Mouse (Mus musculus): ENCODE results near the gene Lmnb2. TPM values are rescaled to one million over a fixed set of nuclear protein-coding genes. Genes with fewer than 3 reads are reported as not detected.

Lmnb2 gene
- polyA plus RNA-seq, 1 experiment, result 16.6 TPM

DNA sequence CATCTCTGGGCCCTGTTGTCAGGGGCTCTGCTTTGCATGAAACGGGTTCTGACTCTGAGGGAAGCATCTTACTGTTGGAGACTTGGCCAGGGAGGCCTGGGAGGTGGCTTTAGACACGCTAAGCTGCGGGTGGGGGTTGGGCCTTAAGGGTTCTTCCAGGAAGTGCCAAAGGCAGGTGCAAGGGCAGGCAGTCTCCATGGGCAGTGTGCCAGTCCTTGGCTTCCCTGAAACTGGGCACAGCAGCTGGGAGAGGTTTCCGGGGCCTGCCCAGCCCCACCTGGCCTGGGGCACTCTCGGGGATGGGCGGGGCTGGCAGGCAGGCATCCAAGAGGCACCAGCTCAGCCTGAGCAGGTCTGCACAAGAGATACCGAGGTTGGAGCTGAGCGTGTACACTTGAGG lies 19.6 kb upstream of the Lmnb2 start:
- Histone ChIP-seq H3K27me3 (replicated peaks) (peaks cover 54% of the 10 kb centered on the region), H3K36me3 (replicated peaks; ENCODE audit: low read length) (no peaks in the 10 kb centered on the region), H3K4me3 (replicated peaks) (no peak overlapping the region), H3K9me3 (no peaks in the 10 kb centered on the region), H3K4me1 (peaks cover 99% of the 10 kb centered on the region)
- TF ChIP-seq GATA1 (IDR thresholded peaks at IDR 0.05; ENCODE audit: borderline replicate concordance, low read length) (no peak), FLI1 (IDR thresholded peaks at IDR 0.05; ENCODE audit: low read length) (no peak)

DNA sequence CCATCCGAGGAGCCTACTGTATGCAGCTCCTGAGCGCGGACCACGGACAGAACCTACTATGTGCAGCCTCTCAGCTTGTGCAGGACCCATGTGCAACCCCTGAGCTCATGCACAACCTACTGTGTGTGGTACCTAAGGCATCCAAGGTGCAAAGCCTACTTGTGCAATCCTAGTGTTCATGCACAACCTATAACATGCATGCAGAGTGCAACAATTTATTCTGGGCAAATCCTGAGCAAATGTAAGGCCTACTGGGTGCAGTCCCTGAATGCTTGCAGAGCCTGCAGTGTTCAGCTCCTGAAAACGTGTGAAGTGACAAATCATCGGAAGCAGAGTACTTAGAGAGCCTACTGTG lies 18.7 kb upstream of the Lmnb2 start:
- no peak for TF ChIP-seq FLI1 (IDR thresholded peaks at IDR 0.05; ENCODE audit: low read length)
- TF ChIP-seq GATA1 (IDR thresholded peaks at IDR 0.05; ENCODE audit: borderline replicate concordance, low read length), result no peak
- Histone ChIP-seq H3K9me3 (no peaks in the 10 kb centered on the region), H3K36me3 (replicated peaks; ENCODE audit: low read length) (peaks cover 2% of the 10 kb centered on the region), H3K4me1 (peaks cover 99% of the 10 kb centered on the region), H3K27me3 (replicated peaks) (peaks cover 54% of the 10 kb centered on the region), H3K4me3 (replicated peaks) (peak overlapping the region; percentile 72)

GRCm38 (mm10) chr10:80936135-80936809 lies 18.2 kb upstream of the Lmnb2 start:
- H3K9me3 ChIP-seq, result no peaks in the 10 kb centered on the region
- H3K4me1 ChIP-seq, result peaks cover 99% of the 10 kb centered on the region
- no peak for TF ChIP-seq GATA1 (IDR thresholded peaks at IDR 0.05; ENCODE audit: borderline replicate concordance, low read length)
- TF ChIP-seq FLI1 (IDR thresholded peaks at IDR 0.05; ENCODE audit: low read length), result no peak
- H3K36me3 ChIP-seq (replicated peaks; ENCODE audit: low read length), result peaks cover 7% of the 10 kb centered on the region
- peak overlapping the region; percentile 72 for H3K4me3 ChIP-seq (replicated peaks)
- peaks cover 56% of the 10 kb centered on the region for H3K27me3 ChIP-seq (replicated peaks)

DNA sequence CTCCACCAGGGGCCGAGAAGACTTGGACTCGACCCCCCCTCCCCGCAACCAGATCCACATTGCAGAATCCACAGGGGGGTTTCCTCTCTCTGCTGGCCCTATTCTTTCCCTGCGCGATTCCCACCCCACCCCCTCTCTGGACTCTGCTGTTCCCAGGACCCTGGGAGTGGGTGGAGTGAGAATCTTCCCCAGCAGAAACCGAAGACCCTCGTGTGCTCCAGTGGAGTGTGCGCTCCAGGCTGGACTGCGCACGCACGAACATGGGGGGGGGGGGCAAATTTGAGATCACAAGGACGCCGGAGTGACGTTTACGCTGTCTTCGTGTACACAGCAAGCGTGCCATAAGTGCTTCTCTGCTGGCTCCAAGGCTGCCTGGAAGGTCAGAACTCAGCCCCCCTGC lies 17.7 kb upstream of the Lmnb2 start:
- H3K36me3 ChIP-seq (replicated peaks; ENCODE audit: low read length), result peaks cover 11% of the 10 kb centered on the region
- H3K4me1 ChIP-seq, result peaks cover 99% of the 10 kb centered on the region
- H3K9me3 ChIP-seq, result no peaks in the 10 kb centered on the region
- TF ChIP-seq GATA1 (IDR thresholded peaks at IDR 0.05; ENCODE audit: borderline replicate concordance, low read length) (no peak), FLI1 (IDR thresholded peaks at IDR 0.05; ENCODE audit: low read length) (no peak)
- H3K4me3 ChIP-seq (replicated peaks), result peak overlapping the region; percentile 64
- peaks cover 58% of the 10 kb centered on the region for H3K27me3 ChIP-seq (replicated peaks)

GRCm38 (mm10) chr10:80935241-80935640 lies 17.2 kb upstream of the Lmnb2 start:
- peaks cover 58% of the 10 kb centered on the region for H3K27me3 ChIP-seq (replicated peaks)
- peak overlapping the region; percentile 30 for H3K4me3 ChIP-seq (replicated peaks)
- H3K4me1 ChIP-seq, result peaks cover 99% of the 10 kb centered on the region
- peaks cover 12% of the 10 kb centered on the region for H3K36me3 ChIP-seq (replicated peaks; ENCODE audit: low read length)
- TF ChIP-seq GATA1 (IDR thresholded peaks at IDR 0.05; ENCODE audit: borderline replicate concordance, low read length), result no peak
- no peak for TF ChIP-seq FLI1 (IDR thresholded peaks at IDR 0.05; ENCODE audit: low read length)
- H3K9me3 ChIP-seq, result no peaks in the 10 kb centered on the region

- peaks cover 54% of the 10 kb centered on the region for H3K27me3 ChIP-seq (replicated peaks)
- TF ChIP-seq FLI1 (IDR thresholded peaks at IDR 0.05; ENCODE audit: low read length), result no peak
- TF ChIP-seq GATA1 (IDR thresholded peaks at IDR 0.05; ENCODE audit: borderline replicate concordance, low read length), result no peak
- H3K36me3 ChIP-seq (replicated peaks; ENCODE audit: low read length), result peaks cover 12% of the 10 kb centered on the region
- peak overlapping the region; percentile 46 for H3K4me3 ChIP-seq (replicated peaks)
- no peaks in the 10 kb centered on the region for H3K9me3 ChIP-seq
- H3K4me1 ChIP-seq, result peaks cover 94% of the 10 kb centered on the region
Observed at GRCm38 (mm10) chr10:80934136-80934985, 16.3 kb upstream of the Lmnb2 start.

GRCm38 (mm10) chr10:80933421-80933979 lies 15.5 kb upstream of the Lmnb2 start:
- Histone ChIP-seq H3K4me1 (peaks cover 93% of the 10 kb centered on the region), H3K27me3 (replicated peaks) (peaks cover 46% of the 10 kb centered on the region), H3K9me3 (no peaks in the 10 kb centered on the region), H3K4me3 (replicated peaks) (peak overlapping the region; percentile 98), H3K36me3 (replicated peaks; ENCODE audit: low read length) (peaks cover 12% of the 10 kb centered on the region)
- TF ChIP-seq GATA1 (IDR thresholded peaks at IDR 0.05; ENCODE audit: borderline replicate concordance, low read length), result no peak
- no peak for TF ChIP-seq FLI1 (IDR thresholded peaks at IDR 0.05; ENCODE audit: low read length)

GRCm38 (mm10) chr10:80932700-80933420 lies 14.8 kb upstream of the Lmnb2 start:
- TF ChIP-seq FLI1 (IDR thresholded peaks at IDR 0.05; ENCODE audit: low read length) (no peak), GATA1 (IDR thresholded peaks at IDR 0.05; ENCODE audit: borderline replicate concordance, low read length) (no peak)
- peaks cover 90% of the 10 kb centered on the region for H3K4me1 ChIP-seq
- peaks cover 12% of the 10 kb centered on the region for H3K36me3 ChIP-seq (replicated peaks; ENCODE audit: low read length)
- peaks cover 39% of the 10 kb centered on the region for H3K27me3 ChIP-seq (replicated peaks)
- peak overlapping the region; percentile 98 for H3K4me3 ChIP-seq (replicated peaks)
- no peaks in the 10 kb centered on the region for H3K9me3 ChIP-seq

DNA sequence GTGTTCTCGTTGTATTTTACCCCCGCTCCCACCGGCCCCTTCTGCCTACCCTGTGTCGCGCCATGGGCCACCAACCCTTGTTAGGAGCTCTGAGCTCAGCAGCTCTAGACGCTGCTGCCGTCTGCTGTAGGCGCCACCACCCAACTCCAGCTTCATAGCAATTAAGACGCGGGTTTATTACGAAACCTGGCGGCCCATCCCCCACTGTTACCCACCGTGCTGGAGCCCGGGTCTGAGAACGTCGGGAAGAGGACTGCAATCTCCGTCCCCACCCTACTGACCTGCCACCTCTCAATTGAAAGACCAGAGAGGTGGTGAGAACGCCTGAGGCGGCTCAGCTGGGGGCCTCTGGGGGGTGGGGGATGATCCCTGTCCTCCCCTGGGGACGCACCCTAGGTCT lies 14.2 kb upstream of the Lmnb2 start:
- Histone ChIP-seq H3K9me3 (no peaks in the 10 kb centered on the region), H3K4me3 (replicated peaks) (peak overlapping the region; percentile 98), H3K27me3 (replicated peaks) (peaks cover 33% of the 10 kb centered on the region), H3K36me3 (replicated peaks; ENCODE audit: low read length) (peaks cover 12% of the 10 kb centered on the region), H3K4me1 (peaks cover 90% of the 10 kb centered on the region)
- no peak for TF ChIP-seq FLI1 (IDR thresholded peaks at IDR 0.05; ENCODE audit: low read length)

Data from megakaryocyte, embryonic 14.5 days (primary cell).